Mouse (Mus musculus): ENCODE data around the gene Rhof.

The Rhof gene

DNA sequence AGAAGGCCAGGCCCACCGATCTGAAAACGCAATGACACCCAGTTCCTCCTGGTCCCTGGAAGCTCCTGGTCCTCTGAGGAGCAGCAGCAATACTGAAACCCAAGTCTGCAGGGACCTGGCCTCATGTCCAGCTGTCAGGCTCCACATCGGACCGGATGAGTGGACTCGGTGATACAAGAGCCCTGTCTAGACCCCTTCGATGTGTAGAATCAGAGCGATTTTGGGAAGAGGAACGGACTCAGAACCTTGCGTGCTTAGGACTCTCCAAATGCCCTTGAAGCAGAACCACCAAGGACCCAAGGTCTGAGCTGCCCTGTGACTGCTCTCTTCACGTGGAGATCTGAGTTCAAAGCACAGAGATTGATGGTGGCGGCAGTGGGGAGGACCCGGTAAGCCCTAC lies 64.4 kb downstream of the Rhof start, which contains the start of gene Tmem120b:
Gene Tmem120b, plus strand, starts transcription at position 301 of the 400 bp plus-strand sequence.
- 87% methylated on average over 12 of the region's 12 CpGs for WGBS

DNA sequence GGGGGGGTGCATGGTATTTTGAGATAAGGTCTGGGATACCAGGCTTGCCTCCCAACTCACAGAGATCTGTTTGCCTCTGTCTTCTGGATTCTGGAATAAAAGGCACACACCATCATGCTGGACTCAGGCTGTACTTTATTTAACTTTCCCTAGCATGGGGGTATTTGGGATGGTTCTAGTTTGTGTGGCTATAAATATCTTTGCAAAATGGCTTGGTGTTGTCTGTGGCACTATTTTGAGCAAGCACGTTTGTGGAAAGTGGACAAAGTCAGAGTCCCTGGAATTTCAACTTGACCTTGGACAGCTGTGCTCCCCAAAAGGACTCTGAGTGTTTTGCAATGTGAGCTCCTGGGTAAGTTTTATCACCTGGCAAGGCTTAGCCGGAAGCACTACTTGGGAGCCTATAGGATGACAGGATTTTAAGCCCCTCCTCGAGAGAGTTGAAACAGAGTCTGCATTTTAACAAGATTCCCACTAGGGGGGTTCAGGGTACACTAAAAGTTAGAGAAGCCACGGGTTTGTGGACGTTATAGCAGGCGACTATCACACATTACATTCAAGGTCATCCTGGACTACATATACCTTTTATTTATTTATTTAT lies 65.0 kb downstream of the Rhof start:
- WGBS: 14% methylated on average over 6 of the region's 6 CpGs

DNA sequence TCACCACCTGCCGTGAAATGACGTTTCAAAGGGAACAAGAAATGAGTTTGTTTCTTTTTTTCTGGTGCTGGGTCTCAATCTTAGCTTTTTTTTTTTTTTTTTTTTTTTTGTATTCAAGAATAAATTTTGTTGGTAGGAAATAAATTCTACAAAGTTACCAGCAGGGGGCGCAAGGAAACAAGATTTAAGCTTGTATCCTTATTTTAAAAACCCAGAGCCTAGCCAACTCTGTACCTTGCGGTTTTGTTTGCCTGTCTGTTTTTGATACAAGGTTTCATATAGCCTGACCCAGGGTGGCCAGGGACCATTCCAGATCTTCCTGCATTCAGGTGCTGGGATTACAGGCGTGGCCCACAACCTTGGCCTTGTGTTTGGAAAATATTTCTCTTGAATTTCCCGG lies 68.3 kb downstream of the Rhof start:
- 18% methylated on average over 6 of the region's 6 CpGs for WGBS

DNA sequence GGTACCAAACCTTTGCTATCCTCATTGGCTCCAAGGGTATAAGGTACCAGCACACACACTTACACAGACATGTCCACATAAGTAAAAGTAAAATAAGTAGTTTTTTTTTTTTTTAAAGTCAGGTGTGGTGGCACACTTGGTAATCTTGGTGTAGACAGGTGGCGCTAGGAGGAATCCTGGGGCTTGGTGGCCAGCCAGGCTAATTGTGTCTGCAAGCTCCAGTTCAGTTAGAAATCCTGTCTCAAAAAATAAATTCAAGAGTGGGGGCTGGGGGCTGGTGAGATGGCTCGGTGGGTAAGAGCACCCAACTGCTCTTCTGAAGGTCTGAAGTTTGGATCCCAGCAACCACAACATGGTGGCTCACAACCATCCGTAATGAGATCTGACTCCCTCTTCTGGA lies 69.4 kb downstream of the Rhof start:
- WGBS: 78% methylated on average over 3 of the region's 3 CpGs

DNA sequence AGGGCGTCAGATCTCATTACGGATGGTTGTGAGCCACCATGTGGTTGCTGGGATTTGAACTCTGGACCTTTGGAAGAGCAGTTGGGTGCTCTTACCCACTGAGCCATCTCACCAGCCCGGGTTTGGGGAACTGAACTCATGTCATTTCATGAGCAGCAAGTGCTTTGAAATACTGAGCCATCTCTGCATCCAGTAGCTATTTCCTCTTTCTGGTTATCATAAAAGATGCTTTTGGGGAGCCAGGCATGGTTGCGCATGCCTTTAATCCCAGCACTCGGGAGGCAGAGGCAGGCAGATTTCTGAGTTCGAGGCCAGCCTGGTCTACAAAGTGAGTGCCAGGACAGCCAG lies 71.1 kb downstream of the Rhof start:
- WGBS: 75% methylated on average over 6 of the region's 6 CpGs

DNA sequence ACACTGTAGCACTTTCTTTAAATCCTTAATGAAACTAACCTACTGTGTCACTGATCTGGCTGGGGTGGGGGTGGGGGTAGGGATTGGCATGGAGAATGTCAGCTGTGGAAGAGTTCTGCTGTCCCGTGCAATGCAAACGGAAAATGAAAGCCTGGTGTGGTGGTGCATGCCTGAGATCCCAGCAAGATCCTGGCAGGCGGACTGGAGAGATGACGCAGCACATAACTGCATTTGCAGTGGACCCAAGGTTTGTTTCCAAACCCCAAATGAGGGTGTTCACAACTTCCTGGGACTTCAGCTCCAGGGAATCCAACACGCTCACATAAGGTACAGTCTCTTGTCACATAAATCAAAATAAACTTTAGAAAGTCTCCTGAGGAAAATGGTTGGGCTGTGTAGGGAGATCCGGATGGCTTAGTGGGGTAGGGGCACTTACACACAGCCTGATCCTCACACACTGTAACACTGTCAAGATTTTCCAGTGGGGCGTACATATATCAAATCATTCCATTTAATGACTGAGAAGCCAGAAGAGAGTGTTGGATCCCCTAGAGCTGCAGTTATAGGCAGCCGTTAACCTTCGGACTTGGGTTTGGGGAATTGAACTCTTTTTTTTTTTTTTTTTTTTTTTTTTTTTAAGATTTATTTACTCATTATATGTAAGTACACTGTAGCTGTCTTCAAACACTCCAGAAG lies 71.6 kb downstream of the Rhof start:
- 77% methylated on average over 9 of the region's 9 CpGs for WGBS

DNA sequence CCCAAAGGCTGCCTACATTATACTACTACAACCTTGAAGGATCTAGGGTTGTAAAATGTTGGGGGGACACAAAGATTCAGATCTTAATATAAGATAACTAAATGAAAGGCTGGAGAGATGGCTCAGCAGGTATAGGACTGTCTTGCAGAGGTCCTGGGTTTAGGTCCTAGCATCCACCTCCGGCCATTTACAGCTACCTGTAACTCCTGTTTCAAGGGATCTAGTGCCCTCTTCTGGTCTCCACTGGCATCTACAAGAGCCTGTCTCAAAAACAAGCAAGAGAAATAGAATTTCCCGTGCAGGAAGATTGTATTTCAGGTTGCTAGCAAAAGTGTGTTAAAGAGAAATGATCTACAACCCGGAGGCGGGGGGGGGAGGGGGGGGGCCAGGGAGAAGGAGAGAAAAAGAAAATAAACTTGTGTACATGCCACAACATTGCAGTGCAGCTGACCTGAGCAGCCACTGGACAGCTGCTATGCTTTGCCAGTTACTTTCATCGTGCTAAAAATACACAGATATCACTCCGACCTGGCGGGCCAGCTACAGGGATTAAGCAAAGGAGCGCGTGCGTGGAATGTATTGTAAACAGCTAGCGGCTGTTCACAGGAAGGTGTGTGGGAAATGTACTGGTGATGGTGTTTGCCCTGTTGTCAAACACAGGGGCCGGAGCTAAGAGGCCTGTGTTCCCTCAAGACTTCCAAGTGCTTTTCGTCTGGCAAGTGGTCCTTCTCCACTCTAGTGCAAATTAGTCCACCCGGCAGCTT lies 72.6 kb downstream of the Rhof start:
- 26% methylated on average over 14 of the region's 14 CpGs for WGBS

DNA sequence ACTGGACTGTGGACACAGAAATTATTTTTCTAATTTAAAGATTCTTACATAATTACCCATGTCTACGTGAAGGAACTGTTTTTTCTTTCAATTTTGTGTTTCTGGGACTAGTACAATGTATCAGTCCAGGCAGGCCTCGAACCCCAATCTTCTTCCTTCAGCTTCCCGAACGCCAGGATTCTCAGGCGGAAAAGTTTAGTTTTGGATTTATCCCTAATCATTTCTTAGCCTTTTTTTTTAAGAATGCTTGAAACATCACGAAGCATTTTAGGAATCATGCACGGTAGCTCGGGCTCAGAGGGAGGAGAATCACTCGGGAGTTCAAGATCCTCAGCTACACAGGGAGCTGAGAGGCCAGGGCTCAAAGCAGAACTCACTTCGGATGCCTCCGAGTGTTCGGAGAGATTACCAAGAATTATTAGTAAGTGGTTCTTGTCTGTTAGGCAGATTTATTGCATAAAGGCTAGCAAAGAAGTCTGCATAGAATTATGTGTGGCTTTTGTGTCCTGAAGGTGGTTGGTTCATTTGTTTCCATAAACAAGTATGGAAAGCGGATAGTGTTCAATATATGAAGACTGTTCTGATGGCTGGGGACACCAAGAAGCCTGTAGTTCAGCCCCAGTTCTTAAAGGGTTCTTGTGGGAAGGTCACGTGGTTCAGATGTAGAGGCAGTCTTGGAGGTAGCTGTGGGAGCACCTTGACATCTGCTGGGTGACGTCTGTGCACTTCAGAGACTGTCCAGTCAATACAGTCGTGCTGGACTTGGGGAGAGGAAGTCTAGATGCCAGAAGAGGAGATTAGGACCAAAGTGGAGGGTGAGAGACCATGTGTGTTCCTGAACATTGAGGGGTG lies 74.0 kb downstream of the Rhof start:
- 37% methylated on average over 16 of the region's 16 CpGs for WGBS

DNA sequence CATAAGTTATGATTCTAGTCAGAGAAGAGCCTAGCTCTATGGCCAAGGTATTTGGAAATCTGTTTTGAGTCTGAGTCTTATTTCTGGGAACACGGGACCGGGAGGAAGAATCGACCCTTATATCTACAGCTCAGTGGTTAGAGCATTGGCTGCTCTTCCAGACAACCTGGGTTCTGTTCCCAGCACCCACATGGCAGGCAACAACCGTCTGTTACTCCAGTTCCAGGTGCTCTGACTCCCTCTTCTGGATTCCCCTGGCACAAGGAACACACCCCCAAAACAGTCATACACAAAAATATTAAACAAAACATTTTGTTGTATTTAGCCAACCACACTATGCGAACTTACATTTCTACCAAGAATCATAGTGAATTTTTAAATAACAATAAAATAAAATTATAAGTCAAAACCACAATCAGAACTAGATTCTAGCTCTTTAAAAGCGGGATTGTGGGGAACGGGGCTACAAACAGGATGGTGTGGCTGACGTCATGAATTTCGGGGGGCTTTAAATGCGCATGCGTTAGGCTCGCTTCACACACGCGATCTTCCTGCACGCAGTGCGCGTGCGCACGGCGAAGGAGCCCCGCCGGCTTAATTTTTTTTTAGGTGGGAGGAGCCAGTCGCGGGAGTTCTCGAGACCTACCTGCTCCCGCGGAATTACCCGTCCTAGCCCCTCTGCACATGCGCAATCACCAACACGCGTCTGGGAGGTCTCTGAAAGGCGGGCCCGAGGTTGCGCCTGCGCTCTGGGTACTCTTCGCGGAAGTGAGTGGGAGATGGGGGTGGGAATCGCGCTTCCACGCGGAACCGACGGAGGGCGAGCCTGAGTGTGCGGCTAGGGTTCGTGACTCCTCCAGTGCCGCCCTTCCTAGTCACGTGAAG lies 74.9 kb downstream of the Rhof start:
- WGBS: 8% methylated on average over 48 of the region's 48 CpGs

Data from cerebral cortex, adult 2 months (tissue).